Mouse (Mus musculus): ENCODE measurements at regions not wholly inside any gene's neighbourhood (a gene's known extent, or its start where the extent isn't known, plus 50 kb on each side); places are given as distances from the start of the nearest gene placed in this dataset.
"Not testable (repeated sequence)": the region's sequence is repeated elsewhere in the genome, so short reads cannot be mapped to it uniquely, and the experiment has no call there.

DNA sequence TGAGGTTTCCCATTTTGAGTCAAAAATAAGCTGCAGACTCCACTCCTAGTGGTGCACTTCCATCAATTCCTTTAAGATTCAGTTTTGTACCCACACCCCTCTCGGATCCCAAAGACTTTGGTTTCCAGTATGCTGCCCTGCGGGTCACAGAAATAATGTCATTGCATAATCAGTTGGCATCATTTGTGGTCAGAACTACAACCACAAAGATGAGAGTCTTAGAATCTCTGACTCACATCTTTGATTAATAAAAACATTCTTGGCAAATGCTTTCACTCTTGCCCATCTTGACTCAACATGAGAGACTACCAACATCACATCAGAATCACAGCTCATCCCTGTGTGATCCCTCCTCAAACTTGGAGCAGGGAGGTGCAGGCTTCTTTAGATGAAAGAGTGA is 74.1 kb upstream of the Alkbh8 start:
- peaks cover 3% of the 10 kb centered on the region; the same call in 1 of the 2 replicates for H3K9me3 ChIP-seq (ENCODE audit: control insufficient read depth, low read length)
- WGBS: 77% methylated on average over 2 of the region's 2 CpGs
- no peak for ATAC-seq (replicated peaks; ENCODE audit: low FRiP score)

DNA sequence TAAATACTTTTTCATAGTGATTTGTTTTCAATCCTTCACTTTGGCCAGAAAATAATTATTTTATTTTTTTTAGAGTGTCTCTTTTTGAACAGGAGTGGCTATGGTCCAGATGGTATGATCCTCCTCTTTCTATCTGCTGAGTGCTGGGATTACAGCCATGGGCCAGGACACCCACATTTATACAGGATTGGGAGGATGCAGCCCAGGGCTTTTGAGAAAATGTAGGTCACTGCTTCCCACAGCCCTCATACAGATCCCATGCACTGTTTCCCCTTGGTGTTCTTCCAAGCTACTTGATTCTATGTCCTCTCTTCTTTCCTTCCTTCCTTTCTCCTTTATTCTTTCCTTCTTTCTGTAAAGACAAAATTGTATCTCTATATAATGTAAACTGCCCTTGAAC is 70.5 kb upstream of the Alkbh8 start:
- ATAC-seq (replicated peaks; ENCODE audit: low FRiP score) (no peak), DNase-seq (ENCODE audit: low spot score) (no peak)
- Histone ChIP-seq H3K4me1 (replicated peaks; ENCODE audit: control insufficient read depth, insufficient read depth, low read length) (no peaks in the 10 kb centered on the region), H3K4me3 (ENCODE audit: low read depth, low read length) (no peak overlapping the region), H3K9me3 (ENCODE audit: control insufficient read depth, low read length) (peaks cover 8% of the 10 kb centered on the region; the same call in 1 of the 2 replicates), H3K36me3 (ENCODE audit: control insufficient read depth, insufficient read depth, low read length) (no peaks in the 10 kb centered on the region), H3K4me2 (no peak overlapping the region), H3K27ac (ENCODE audit: low read depth, low read length) (no peak overlapping the region), H3K27me3 (replicated peaks; ENCODE audit: control insufficient read depth, insufficient read depth, low read length) (no peaks in the 10 kb centered on the region), H3K9ac (ENCODE audit: low read depth, low read length) (no peak overlapping the region)

More for the DNA sequence above, 74.1 kb upstream of the Alkbh8 start:
- H3K36me3 ChIP-seq (ENCODE audit: control insufficient read depth, insufficient read depth, low read length): no peaks in the 10 kb centered on the region
- no peaks in the 10 kb centered on the region for H3K4me1 ChIP-seq (replicated peaks; ENCODE audit: control insufficient read depth, insufficient read depth, low read length)
- no peaks in the 10 kb centered on the region for H3K27me3 ChIP-seq (replicated peaks; ENCODE audit: control insufficient read depth, insufficient read depth, low read length)
- H3K4me2 ChIP-seq: no peak overlapping the region
- no peak for DNase-seq (ENCODE audit: low spot score)
- no peak overlapping the region for H3K9ac ChIP-seq (ENCODE audit: low read depth, low read length)
- H3K27ac ChIP-seq (ENCODE audit: low read depth, low read length): no peak overlapping the region
- no peak overlapping the region for H3K4me3 ChIP-seq (ENCODE audit: low read depth, low read length)

DNA sequence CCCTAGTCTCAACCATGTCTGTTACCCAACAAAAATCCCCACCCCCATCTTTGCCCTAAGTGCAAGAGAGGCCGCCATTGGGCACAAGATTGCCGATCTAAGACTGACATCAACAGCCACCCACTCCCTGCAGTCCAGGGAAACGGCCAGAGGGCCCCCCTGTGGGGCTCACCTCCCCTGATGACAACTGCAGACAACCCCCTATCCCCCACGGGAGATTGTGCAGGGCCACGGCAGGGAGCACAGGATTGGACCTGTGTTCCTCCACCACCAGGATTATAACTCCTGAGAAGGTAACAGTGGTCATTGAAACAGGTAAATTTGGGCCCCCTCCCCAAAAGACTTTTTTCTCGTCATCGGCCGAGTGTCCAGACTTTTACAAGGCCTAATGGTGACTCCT is 54.4 kb upstream of the Alkbh8 start:
- not testable (repeated sequence) for H3K27me3 ChIP-seq (replicated peaks; ENCODE audit: control insufficient read depth, insufficient read depth, low read length); H3K27ac ChIP-seq (ENCODE audit: low read depth, low read length); H3K4me3 ChIP-seq (ENCODE audit: low read depth, low read length); H3K36me3 ChIP-seq (ENCODE audit: control insufficient read depth, insufficient read depth, low read length); H3K9ac ChIP-seq (ENCODE audit: low read depth, low read length); H3K4me2 ChIP-seq; ATAC-seq (replicated peaks; ENCODE audit: low FRiP score); DNase-seq (ENCODE audit: low spot score); H3K4me1 ChIP-seq (replicated peaks; ENCODE audit: control insufficient read depth, insufficient read depth, low read length)
- H3K9me3 ChIP-seq (ENCODE audit: control insufficient read depth, low read length): peaks cover 13% of the 10 kb centered on the region; the same call in 1 of the 2 replicates
- 84% methylated on average over 8 of the region's 8 CpGs for WGBS

DNA sequence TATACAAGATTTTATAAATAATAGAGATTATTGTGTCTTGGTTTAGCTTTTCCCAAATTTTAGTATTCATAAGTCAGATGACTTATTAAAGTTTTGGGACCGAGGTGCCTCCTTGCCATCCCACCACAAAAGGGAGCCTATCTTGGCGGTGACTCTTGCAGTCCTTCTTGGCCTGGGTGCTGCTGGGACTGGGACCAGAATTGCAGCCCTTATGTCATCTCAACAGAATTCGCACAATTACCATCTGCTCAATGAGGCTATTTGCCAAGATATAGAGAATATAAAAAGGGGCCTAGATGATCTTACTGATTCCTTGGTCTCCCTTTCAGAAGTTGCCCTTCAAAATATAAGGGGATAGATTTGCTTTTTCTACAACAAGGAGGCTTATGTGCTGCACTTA is 53.0 kb upstream of the Alkbh8 start:
- H3K9ac ChIP-seq (ENCODE audit: low read depth, low read length); H3K9me3 ChIP-seq (ENCODE audit: control insufficient read depth, low read length); H3K27ac ChIP-seq (ENCODE audit: low read depth, low read length); H3K4me3 ChIP-seq (ENCODE audit: low read depth, low read length); H3K36me3 ChIP-seq (ENCODE audit: control insufficient read depth, insufficient read depth, low read length); H3K4me1 ChIP-seq (replicated peaks; ENCODE audit: control insufficient read depth, insufficient read depth, low read length); ATAC-seq (replicated peaks; ENCODE audit: low FRiP score); DNase-seq (ENCODE audit: low spot score); H3K27me3 ChIP-seq (replicated peaks; ENCODE audit: control insufficient read depth, insufficient read depth, low read length); H3K4me2 ChIP-seq: not testable (repeated sequence)
- WGBS: 91% methylated on average over 3 of the region's 3 CpGs

DNA sequence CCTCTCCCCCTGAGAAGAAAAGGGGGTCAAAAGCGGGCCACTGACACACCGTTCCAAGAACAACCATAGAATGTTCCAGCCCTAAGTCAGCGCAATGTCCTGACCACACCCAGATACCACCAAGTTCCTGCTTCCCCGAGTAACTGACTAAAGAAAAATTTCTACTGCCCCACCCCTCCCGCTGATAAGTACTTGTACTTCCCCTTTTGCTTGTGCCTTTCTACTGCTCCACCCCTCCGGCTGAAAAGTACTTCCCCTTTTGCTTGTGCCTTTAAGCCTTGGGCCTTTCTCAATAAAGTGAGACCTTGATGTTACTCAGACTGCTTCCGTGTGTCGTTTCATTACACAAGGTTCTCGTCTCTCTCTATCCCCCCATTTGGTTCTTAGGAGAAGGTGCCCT is 51.6 kb upstream of the Alkbh8 start:
- H3K4me3 ChIP-seq (ENCODE audit: low read depth, low read length); H3K4me2 ChIP-seq; H3K36me3 ChIP-seq (ENCODE audit: control insufficient read depth, insufficient read depth, low read length); H3K27me3 ChIP-seq (replicated peaks; ENCODE audit: control insufficient read depth, insufficient read depth, low read length); ATAC-seq (replicated peaks; ENCODE audit: low FRiP score); H3K9me3 ChIP-seq (ENCODE audit: control insufficient read depth, low read length); DNase-seq (ENCODE audit: low spot score); H3K27ac ChIP-seq (ENCODE audit: low read depth, low read length); H3K9ac ChIP-seq (ENCODE audit: low read depth, low read length); H3K4me1 ChIP-seq (replicated peaks; ENCODE audit: control insufficient read depth, insufficient read depth, low read length): not testable (repeated sequence)
- 83% methylated on average over 9 of the region's 9 CpGs for WGBS

Measured in liver, embryonic 11.5 days (tissue).